Mouse (Mus musculus) megakaryocyte progenitor cell, adult 5-6 weeks (primary cell): Measurements from ENCODE around the gene Gm30302. TPM values are rescaled to one million over a fixed set of nuclear protein-coding genes. Genes with fewer than 3 reads are reported as not detected.

Source experiments
- ATAC-seq: replicated peaks from 2 replicates; pipeline ENCODE4 v1.8.0; 2016; ENCODE audit warnings: mild to moderate bottlenecking, moderate TSS enrichment, inconsistent platforms; ENCODE audit not compliant: poor library complexity
- total RNA-seq, 2 experiments: library from RNA; stranded (forward) in 1 of 2; stranded (reverse) in 1 of 2; fragments of 157-497, 149-512 nt in 1 of 2; fragments of 200-1000 nt in 1 of 2; gene quantifications; 2 replicates each; pipeline versions ENCODE4 v1.2.3 to v1.2.4; 2015 to 2017

The Gm30302 gene
- not detected in 2 replicates for total RNA-seq (2015)
- total RNA-seq (2017) = not detected in 2 replicates

DNA sequence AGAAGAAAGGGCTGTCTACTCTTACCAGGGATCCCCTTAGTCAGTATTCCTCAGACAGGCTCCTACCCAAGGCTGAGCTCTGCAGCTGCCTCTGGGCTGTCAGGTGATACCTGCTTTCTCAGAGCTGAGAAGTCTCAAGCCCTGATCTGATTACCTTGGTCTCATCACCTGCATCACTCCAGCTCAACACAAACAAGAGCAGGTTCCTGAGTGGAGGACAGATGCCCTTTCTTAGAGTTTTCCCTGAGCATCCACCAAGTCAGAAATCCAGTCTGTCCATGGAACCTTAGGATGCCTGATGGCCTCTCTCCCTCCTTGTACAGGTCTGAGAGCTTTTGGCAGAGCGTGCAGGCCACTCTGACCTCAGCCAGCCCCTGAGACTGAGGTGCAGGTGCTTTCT is at the start of gene Gm30302:
Gm30302 (minus strand) TSS at position 101 of the 400 bp plus-strand sequence.
- ATAC-seq = no peak

DNA sequence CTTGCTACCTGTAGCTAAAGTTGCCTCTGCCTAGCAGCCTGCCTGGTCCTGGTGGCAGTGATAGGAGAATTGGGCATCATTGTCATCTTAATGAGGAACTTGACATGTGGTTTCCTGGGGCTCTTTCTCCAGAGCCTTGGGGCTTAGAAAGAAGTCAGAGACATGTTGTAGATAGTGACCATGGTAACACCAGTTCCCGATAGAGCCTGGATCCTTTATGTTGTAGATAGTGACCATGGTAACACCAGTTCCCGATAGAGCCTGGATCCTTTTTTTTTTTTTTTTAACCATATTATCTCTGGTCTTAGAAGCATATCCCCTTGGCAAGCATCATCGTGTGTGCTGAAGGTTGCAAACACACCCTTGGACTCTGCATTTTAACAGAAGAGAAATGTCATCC is 48.0 kb upstream of the Gm30302 start:
- ATAC-seq = peak; percentile 64

- ATAC-seq = no peak
Measured at GRCm38 (mm10) chr13:49846141-49846540, 47.3 kb upstream of the Gm30302 start.

GRCm38 (mm10) chr13:49845663-49846062 is 46.9 kb upstream of the Gm30302 start:
- no peak for ATAC-seq

DNA sequence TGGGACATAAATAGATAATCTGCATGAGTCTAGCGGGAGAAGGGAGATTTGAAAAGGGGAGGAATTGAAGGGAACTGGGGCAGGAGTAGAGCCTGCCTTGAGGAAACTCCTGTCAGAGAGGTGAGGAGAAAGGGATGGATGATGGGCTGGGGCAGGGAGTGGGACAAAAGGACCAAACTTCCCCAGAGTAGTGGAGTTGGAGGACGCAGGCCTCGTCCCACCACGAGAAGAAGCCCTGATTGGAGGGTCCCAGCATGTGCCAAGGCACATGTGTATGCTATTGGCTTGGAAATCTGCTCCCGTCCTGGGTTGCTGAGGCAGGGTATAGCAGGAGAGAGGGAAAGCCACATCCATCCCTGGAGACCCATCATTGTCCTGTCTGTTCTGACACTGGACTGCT is 45.3 kb upstream of the Gm30302 start:
- no peak for ATAC-seq

- ATAC-seq = no peak
Measured at GRCm38 (mm10) chr13:49841186-49841585, 42.4 kb upstream of the Gm30302 start.

DNA sequence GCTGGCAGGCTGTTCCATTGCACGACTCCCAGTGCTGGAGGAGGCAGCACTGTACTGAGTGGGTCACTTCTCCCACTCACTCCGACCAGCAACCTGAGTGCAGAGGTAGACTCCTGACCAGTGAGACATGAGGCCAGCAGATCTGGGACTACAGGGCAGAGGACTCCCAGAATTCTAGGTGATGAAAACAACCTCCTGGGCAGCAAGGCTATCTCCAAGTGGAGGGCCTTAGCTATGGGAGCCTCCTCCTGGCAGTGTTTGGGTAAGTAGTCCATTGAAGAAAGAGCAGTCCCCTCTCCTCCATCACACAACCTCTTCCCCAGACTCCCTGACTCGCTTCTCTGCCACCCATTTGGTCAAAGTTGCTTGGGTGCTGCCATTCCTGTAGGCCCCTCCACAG is 31.6 kb upstream of the Gm30302 start:
- no peak for ATAC-seq

DNA sequence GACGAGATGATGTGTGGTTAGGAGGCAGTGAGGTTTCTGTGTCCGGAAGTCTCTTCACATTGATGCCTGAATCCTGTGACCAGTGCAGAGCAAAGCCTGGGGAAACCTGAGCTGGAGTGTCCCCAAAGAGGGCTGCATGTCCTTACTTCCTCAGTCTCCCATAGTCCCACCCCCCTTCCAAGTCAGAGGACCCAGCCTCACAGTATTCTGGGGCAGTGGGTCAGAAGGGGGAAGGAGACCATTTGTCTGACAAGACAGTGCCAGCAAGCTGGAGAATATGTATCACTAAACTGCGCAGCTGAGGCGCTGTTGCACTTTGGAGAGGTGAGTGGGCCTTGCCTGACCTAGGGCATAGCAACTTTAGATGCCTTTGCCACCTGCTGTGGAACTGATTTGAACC is 26.5 kb upstream of the Gm30302 start:
- ATAC-seq = no peak

GRCm38 (mm10) chr13:49814958-49815357 is 16.2 kb upstream of the Gm30302 start:
- ATAC-seq = no peak

GRCm38 (mm10) chr13:49814420-49814819 is 15.6 kb upstream of the Gm30302 start:
- ATAC-seq = no peak

DNA sequence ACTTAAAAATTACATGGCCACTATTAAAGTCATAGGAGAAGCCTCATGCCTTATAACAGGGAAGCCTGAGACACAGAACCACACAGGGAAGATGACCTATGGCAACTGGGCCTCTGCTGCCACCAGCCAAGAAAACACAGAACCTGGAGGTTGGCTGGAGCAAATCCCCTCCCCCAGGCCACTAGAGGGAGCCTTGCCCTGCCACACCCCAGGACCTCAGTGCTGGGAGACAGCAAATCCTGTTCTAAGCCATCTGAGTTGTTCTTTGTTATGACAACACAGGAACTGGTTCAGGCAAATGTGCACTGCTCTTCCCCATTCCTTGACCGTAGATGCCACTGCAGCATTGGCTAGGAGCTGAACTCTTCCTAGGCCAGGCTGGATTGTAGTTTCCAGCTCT is 8.3 kb upstream of the Gm30302 start:
- ATAC-seq = peak; percentile 31

- no peak for ATAC-seq
Measured at GRCm38 (mm10) chr13:49788563-49789393, 10.0 kb downstream of the Gm30302 start.

- 0 out of 2 replicates have a peak, but pooled peaks have one; percentile 31 for ATAC-seq
Measured at GRCm38 (mm10) chr13:49783899-49784298, 14.9 kb downstream of the Gm30302 start.

DNA sequence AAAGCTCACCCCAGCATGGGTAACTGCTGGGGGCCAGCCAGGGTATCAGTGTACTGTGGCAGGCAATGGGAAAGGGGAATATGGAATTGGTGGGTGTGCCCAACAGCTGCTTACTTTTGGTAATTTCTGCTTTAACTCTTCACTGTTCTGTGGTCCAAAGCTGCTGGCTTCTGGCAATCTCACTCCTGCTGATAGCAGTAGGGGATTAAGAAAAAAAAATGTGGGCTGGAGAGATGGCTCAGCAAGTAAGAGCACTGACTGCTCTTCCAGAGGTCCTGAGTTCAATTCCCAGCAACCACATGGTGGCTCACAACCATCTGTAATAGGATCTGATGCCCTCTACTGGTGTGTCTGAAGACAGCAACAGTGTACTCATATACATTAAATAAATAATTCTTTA is 27.3 kb downstream of the Gm30302 start:
- ATAC-seq = peak; percentile 58

DNA sequence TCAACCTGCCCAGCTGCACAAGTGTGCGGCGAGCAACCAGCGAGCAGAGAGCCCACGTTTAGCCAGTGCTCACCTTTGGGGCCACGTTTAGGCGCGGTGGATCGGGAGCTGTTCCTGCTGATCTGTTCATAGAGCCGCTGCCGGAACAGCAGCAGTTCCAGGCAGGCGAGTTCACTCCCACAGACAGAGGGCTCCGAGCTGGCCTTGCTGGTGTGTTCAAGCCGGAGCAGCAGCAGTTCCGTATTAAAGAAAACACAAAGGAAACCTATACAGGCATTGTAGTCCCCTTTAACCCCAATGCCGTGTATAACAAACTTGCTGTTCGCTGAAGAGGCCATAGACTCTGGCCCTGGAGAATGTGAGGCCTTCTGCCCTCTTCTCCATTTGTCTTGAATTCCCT is 29.7 kb downstream of the Gm30302 start:
- ATAC-seq = no peak

DNA sequence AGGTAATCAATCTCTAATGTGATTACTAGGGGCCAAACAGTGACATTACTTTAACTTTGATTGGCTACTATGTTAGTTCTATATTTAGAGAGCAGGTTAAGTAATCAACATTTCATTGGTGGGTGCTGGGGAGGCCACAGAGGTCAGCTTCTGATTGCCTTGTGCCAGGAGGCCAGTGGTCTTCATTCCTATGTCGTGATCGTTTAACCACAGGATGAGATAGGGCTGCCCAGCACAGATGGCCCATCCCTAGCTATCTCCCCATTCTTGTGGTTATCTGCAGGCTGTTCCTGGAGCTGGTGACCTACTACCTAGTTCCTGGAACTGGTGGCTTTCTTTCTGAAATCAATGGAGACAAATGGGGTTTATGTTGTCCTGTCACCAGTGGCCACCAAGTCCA is 30.8 kb downstream of the Gm30302 start:
- ATAC-seq = peak; percentile 39

DNA sequence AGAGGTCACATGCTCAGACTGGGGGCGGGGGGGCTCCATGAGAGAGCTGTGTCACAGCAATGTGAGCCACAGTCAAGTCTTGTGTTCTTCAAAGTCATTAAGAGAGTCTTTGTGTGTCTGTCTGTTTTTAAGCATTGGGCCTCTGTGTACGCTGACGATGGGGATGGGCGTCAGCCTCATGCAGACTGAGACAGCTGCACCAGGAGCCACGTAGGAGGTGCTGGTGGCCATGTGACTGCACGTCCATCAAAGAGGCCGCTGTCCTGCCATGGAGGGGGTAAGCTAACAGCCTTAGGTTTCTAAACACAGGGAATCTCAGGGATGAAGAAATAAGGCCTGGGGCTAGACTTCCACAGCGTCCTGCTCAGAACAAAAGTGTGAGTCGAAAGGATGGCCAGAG is 32.5 kb downstream of the Gm30302 start:
- ATAC-seq = no peak

DNA sequence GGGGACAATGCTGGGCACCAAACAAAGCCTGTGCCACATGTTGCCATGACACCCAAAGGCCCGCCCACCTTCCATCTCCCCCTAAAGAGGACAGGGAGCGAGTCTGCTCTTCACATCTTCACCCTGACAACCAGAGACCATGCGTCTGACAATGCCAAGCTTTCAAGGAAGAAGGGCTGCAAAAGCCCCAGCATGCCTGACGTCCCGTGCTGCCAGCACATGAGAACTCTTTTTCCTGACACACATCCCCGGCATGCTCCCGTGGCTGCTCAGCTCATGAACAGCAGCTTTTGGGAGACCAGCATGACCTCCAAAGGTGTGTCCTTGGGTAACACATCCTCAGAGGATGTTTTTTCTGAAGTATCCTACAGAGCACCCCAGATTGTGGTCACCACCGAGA is 33.5 kb downstream of the Gm30302 start:
- no peak for ATAC-seq

DNA sequence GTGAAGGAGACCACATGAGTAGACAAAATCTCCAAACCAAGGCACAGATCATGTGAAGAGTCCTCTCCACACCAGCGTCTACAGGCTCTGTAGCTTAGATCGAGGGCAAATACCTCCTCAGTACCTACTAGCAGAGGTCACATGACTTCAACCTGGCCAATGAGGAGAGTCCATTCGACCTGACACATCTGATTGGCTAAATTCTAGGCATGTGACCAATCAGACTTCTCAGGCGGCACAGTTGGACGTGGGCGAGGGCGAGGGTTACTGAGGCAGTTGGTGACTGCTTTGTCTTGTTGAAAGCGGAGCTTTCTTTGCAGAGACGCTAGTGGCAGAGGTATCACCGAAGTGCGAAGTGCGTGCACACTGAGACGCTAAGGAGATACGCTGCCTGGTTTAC is 36.6 kb downstream of the Gm30302 start:
- no peak for ATAC-seq

DNA sequence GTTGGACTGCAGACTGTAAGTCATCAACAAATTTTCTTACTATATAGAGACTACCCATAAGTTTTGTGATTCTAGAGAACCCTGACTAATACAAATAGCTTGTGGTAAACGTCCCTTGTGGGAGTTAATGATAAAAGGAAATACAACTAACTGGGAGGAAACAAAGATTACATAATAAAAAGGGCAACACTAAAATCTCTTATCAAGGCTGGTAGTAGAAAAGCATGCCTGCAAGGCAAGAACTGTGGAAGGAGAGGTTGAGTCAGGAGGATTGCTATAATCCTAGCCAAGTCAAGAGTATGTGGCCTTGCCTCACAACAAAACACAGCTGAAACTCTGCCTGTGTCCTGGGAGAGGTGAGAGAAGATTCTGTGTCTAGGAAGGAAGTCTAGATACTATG is 38.1 kb downstream of the Gm30302 start:
- ATAC-seq = 0 out of 2 replicates have a peak, but pooled peaks have one; percentile 17

DNA sequence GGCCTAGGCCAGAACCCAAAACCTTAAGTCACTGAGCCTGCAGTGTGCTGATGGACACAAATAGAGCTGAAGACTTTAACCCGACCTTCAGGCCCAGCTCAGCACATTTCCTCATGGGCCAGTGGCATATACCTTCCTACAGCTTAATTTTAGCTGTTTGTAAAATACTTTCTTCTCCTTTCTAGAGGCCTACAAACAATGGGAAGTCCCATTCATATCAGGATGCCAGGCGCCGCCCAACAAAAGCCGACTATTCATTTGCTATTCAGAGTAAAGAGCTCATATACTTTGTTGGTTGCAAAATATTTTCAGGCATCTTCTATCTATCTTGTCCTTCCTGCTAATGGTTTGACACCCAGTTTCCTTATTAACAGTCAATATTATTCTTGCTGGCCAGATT is 40.8 kb downstream of the Gm30302 start:
- ATAC-seq = no peak

GRCm38 (mm10) chr13:49756591-49756990 is 42.2 kb downstream of the Gm30302 start:
- no peak for ATAC-seq
